Mouse (Mus musculus) bone marrow macrophage, adult 2 months (primary cell): ENCODE measurements around the gene Xpo6.

ENCODE experiments used
- CTCF ChIP-seq: IDR thresholded peaks from 2 replicates; pipeline ENCODE4 v1.5.1; 2012; ENCODE audit warnings: low read depth, mild to moderate bottlenecking, low read length, moderate library complexity
- POLR2A ChIP-seq: IDR thresholded peaks from 2 replicates; pipeline ENCODE4 v1.6.1; 2012; ENCODE audit warnings: mild to moderate bottlenecking, low read depth, low read length, borderline replicate concordance

DNA sequence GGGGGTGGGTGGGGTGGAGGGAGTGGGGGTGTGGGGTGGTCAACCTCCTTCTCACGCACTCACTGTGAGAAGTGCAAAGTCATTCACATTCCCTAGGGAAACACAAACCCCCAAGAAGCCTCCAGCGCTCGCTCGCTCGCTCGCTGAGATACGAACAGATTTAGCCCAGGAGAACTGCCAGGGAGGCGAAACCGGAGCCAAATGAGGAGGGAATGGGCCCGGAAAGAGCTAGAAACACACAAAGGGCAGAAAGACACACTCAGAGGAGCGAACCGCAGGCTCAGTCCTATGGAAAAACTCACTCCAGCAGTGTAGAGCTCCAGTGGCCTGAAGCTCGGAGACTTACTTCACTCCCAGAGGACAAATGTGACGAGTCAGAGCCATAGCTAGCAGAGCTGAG is 133.5 kb downstream of the Xpo6 start:
- no peak for TF ChIP-seq CTCF
- no peak for TF ChIP-seq POLR2A
